1 mouse cellular context compared by ENCODE assay signal in genomic region chr15:98532281-98532680, GRCm38 (mm10).
TF ChIP-seq lines count a peak whose summit lies in the region.

No protein-coding gene starts in this region.

TF ChIP-seq in MEL, 35 proteins besides CTCF, POLR2A, EP300 and RAD21 (continued from another document):
- TF ChIP-seq BHLHE40 (IDR thresholded peaks at IDR 0.05; ENCODE audit: borderline replicate concordance, low read depth, low read length) (peak; percentile 78; the same call in 1 of the 2 replicates), POLR2AphosphoS2 (IDR thresholded peaks at IDR 0.05; ENCODE audit: low read length) (no peak; the same call in none of the 2 replicates), KAT2A (conservative IDR thresholded peaks at IDR 0.05; ENCODE audit: low read depth, low read length) (no peak), MEF2A (IDR thresholded peaks at IDR 0.05; ENCODE audit: extremely low read depth, insufficient replicate concordance, low read depth, low read length, poor library complexity, severe bottlenecking) (no peak), ETS1 (IDR thresholded peaks at IDR 0.05; ENCODE audit: low read depth, low read length) (0 out of 2 replicates have a peak, but pooled peaks have one; percentile 47), HCFC1 (IDR thresholded peaks at IDR 0.05; ENCODE audit: low read depth, low read length) (no peak; the same call in 1 of the 2 replicates), CHD2 (IDR thresholded peaks at IDR 0.05; ENCODE audit: low read length) (no peak), UBTF (IDR thresholded peaks at IDR 0.05; ENCODE audit: borderline replicate concordance, insufficient read depth, low read depth, low read length) (no peak), E2F4 (IDR thresholded peaks at IDR 0.05; ENCODE audit: borderline replicate concordance, low read depth, low read length) (0 out of 2 replicates have a peak, but pooled peaks have one; percentile 19), GATA1 (IDR thresholded peaks at IDR 0.05; ENCODE audit: low read depth, low read length) (no peak), ZNF384 (IDR thresholded peaks at IDR 0.05; ENCODE audit: low read depth, low read length) (0 out of 2 replicates have a peak, but pooled peaks have one; percentile 34), MAFK (IDR thresholded peaks at IDR 0.05; ENCODE audit: borderline replicate concordance, low read depth, low read length) (peak; percentile 73; the same call in 1 of the 2 replicates), NELFE (IDR thresholded peaks at IDR 0.05; ENCODE audit: low read depth, low read length) (0 out of 2 replicates have a peak, but pooled peaks have one; percentile 13), ELF1 (IDR thresholded peaks at IDR 0.05; ENCODE audit: low read depth, low read length) (no peak), ZMIZ1 (IDR thresholded peaks at IDR 0.05; ENCODE audit: low read depth, low read length) (no peak), MYC (IDR thresholded peaks at IDR 0.05; ENCODE audit: low read depth, low read length) (peak; percentile 98), CHD1 (IDR thresholded peaks at IDR 0.05; ENCODE audit: low read depth, low read length) (no peak), POLR2AphosphoS5 (IDR thresholded peaks at IDR 0.05; ENCODE audit: borderline replicate concordance, low read depth, low read length) (no peak), TBP (IDR thresholded peaks at IDR 0.05; ENCODE audit: low read depth, low read length) (no peak), TCF12 (IDR thresholded peaks at IDR 0.05; ENCODE audit: low read depth, low read length) (no peak), MXI1 (IDR thresholded peaks at IDR 0.05; ENCODE audit: low read depth, low read length) (peak; percentile 97), TAL1 (IDR thresholded peaks at IDR 0.05; ENCODE audit: low read length) (no peak), ZKSCAN1 (IDR thresholded peaks at IDR 0.05; ENCODE audit: low read depth, low read length) (peak; percentile 71), GABPA (IDR thresholded peaks at IDR 0.05; ENCODE audit: low read depth, low read length) (peak; percentile 73), SIN3A (IDR thresholded peaks at IDR 0.05; ENCODE audit: low read length) (peak; percentile 92), RCOR1 (IDR thresholded peaks at IDR 0.05; ENCODE audit: low read depth, low read length) (no peak), MAZ (IDR thresholded peaks at IDR 0.05; ENCODE audit: low read depth, low read length) (peak; percentile 36; the same call in 1 of the 2 replicates), USF1 (IDR thresholded peaks at IDR 0.05; ENCODE audit: low read depth, low read length) (peak; percentile 70)
